9 mouse cellular contexts compared by ENCODE assay signal in the genomic region with DNA sequence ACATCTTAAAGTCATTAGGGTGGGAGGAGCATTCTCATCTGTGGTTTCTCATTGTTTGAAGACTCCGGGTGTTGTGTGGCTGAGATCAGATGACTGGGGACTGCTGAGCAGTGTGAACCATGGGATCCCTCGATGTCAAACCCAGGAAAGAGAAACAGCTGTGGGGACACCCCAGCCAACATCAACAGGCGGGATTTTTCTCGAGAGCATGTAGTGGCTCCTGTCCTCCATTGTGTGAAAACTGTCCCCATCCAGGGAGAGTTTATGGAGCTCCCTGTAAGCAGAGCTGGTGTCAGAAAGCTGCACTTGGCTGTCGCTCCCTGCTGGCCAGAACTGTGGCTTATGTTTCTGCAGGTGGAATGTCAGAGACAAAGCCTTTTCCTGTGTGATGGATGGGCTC.
DNase-seq lines count a peak whose midpoint lies in the region; ATAC-seq and TF ChIP-seq lines count a peak whose summit lies in the region.
"Had no signal": no experiment of that assay in that cellular context is flagged by ENCODE, and none has a peak within 500 bp of the region (broad histone marks: within the 10 kb centered on the region; RNA-seq: fewer than 3 reads in every experiment).

No protein-coding gene starts in this region.

- peak; percentile 40 for TF ChIP-seq RAD21 in CH12.LX (IDR thresholded peaks at IDR 0.05; ENCODE audit: low read depth, low read length)

- H3K4me2 ChIP-seq in hindbrain, embryonic 12.5 days (replicated peaks) = no peak overlapping the region
- peak overlapping the region; percentile 45; the same call in 1 of the 2 replicates for H3K4me2 ChIP-seq in CH12.LX (ENCODE audit: insufficient read depth, low read depth, poor library complexity, severe bottlenecking)
- H3K4me2 ChIP-seq in embryonic facial prominence, embryonic 11.5 days (ENCODE audit: low read depth, low read length) = no peak overlapping the region
- peak overlapping the region; percentile 16; the same call in 1 of the 2 replicates for H3K4me2 ChIP-seq in hindbrain, embryonic 14.5 days (replicated peaks)

- H3K27me3 ChIP-seq in hindbrain, embryonic 10.5 days (ENCODE audit: insufficient read depth, poor library complexity, severe bottlenecking) = peaks cover 54% of the 10 kb centered on the region
- H3K27me3 ChIP-seq in hindbrain, embryonic 12.5 days = peaks cover 18% of the 10 kb centered on the region
- no peaks in the 10 kb centered on the region for H3K27me3 ChIP-seq in CH12.LX (replicated peaks)
- H3K27me3 ChIP-seq in embryonic facial prominence, embryonic 11.5 days (ENCODE audit: control insufficient read depth, insufficient read depth, low read length) = no peaks in the 10 kb centered on the region
- H3K27me3 ChIP-seq in hindbrain, embryonic 14.5 days (ENCODE audit: control insufficient read depth, insufficient read depth, low read length) = peaks cover 11% of the 10 kb centered on the region

- no peak for ATAC-seq in hindbrain, embryonic 12.5 days (ENCODE audit: low FRiP score)
- ATAC-seq in embryonic facial prominence, embryonic 11.5 days (replicated peaks; ENCODE audit: insufficient number of reproducible peaks, low FRiP score, low TSS enrichment, low read depth) = no peak
- no peak for ATAC-seq in hindbrain, embryonic 14.5 days (ENCODE audit: low FRiP score)
- no peak for ATAC-seq in megakaryocyte, adult 5-6 weeks (ENCODE audit: poor library complexity, severe bottlenecking)

- H3K4me3 ChIP-seq in hindbrain, embryonic 10.5 days = no peak overlapping the region
- H3K4me3 ChIP-seq in hindbrain, embryonic 12.5 days = no peak overlapping the region
- no peak overlapping the region for H3K4me3 ChIP-seq in CH12.LX (replicated peaks in 1 of 3; ENCODE audit: low read depth in 2 of 3, low read length in 2 of 3, poor library complexity in 1 of 3)
- H3K4me3 ChIP-seq in embryonic facial prominence, embryonic 11.5 days (ENCODE audit: low read depth, low read length) = no peak overlapping the region
- H3K4me3 ChIP-seq in hindbrain, embryonic 14.5 days (replicated peaks; ENCODE audit: low read length) = no peak overlapping the region

- no peaks in the 10 kb centered on the region for H3K9me3 ChIP-seq in hindbrain, embryonic 10.5 days
- H3K9me3 ChIP-seq in hindbrain, embryonic 12.5 days (replicated peaks) = no peaks in the 10 kb centered on the region
- H3K9me3 ChIP-seq in CH12.LX (replicated peaks; ENCODE audit: low read length) = peaks cover 7% of the 10 kb centered on the region
- H3K9me3 ChIP-seq in embryonic facial prominence, embryonic 11.5 days (replicated peaks; ENCODE audit: control insufficient read depth, low read length) = no peaks in the 10 kb centered on the region
- no peaks in the 10 kb centered on the region for H3K9me3 ChIP-seq in hindbrain, embryonic 14.5 days (ENCODE audit: control insufficient read depth, low read length)

- no peak for TF ChIP-seq EP300 in CH12.LX (IDR thresholded peaks at IDR 0.05; ENCODE audit: low read length)

- peak overlapping the region; percentile 51; the same call in 1 of the 2 replicates for H3K27ac ChIP-seq in hindbrain, embryonic 10.5 days
- no peak overlapping the region for H3K27ac ChIP-seq in hindbrain, embryonic 12.5 days
- no peak overlapping the region for H3K27ac ChIP-seq in CH12.LX (ENCODE audit: insufficient read depth, low read depth)
- no peak overlapping the region for H3K27ac ChIP-seq in embryonic facial prominence, embryonic 11.5 days (replicated peaks; ENCODE audit: low read depth, low read length)
- no peak overlapping the region for H3K27ac ChIP-seq in hindbrain, embryonic 14.5 days

- H3K4me1 ChIP-seq in hindbrain, embryonic 10.5 days (replicated peaks) = peaks cover 39% of the 10 kb centered on the region
- peaks cover 29% of the 10 kb centered on the region for H3K4me1 ChIP-seq in hindbrain, embryonic 12.5 days
- peaks cover 3 to 22% of the 10 kb centered on the region in 2 experiments; a peak in 3 of 4 replicates for H3K4me1 ChIP-seq in CH12.LX (ENCODE audit: control insufficient read depth in 1 of 2, insufficient read depth in 2 of 2)
- H3K4me1 ChIP-seq in embryonic facial prominence, embryonic 11.5 days (ENCODE audit: control insufficient read depth, insufficient read depth, low read length) = peaks cover 9% of the 10 kb centered on the region; the same call in 1 of the 2 replicates
- peaks cover 30% of the 10 kb centered on the region for H3K4me1 ChIP-seq in hindbrain, embryonic 14.5 days (replicated peaks; ENCODE audit: control insufficient read depth, insufficient read depth, low read length)

- TF ChIP-seq POLR2A in CH12.LX (IDR thresholded peaks at IDR 0.05; ENCODE audit: low read depth, low read length) = no peak

- H3K36me3 ChIP-seq in hindbrain, embryonic 10.5 days = no peaks in the 10 kb centered on the region
- H3K36me3 ChIP-seq in hindbrain, embryonic 12.5 days = no peaks in the 10 kb centered on the region
- no peaks in the 10 kb centered on the region for H3K36me3 ChIP-seq in CH12.LX (replicated peaks in 1 of 2; ENCODE audit: control insufficient read depth in 1 of 2, insufficient read depth in 1 of 2, low read length in 1 of 2)
- H3K36me3 ChIP-seq in embryonic facial prominence, embryonic 11.5 days (replicated peaks; ENCODE audit: control insufficient read depth, insufficient read depth, low read depth, low read length) = no peaks in the 10 kb centered on the region
- no peaks in the 10 kb centered on the region for H3K36me3 ChIP-seq in hindbrain, embryonic 14.5 days (replicated peaks; ENCODE audit: control insufficient read depth, insufficient read depth)

- WGBS in hindbrain, embryonic 10.5 days = 7% methylated on average over 5 of the region's 5 CpGs
- WGBS in hindbrain, embryonic 12.5 days = 2% methylated on average over 5 of the region's 5 CpGs
- 2% methylated on average over 5 of the region's 5 CpGs for WGBS in embryonic facial prominence, embryonic 11.5 days
- 9% methylated on average over 5 of the region's 5 CpGs for WGBS in hindbrain, embryonic 14.5 days

- peak; percentile 27 for DNase-seq in hindbrain, embryonic 10.5 days (ENCODE audit: low spot score)
- no peak for DNase-seq in CH12.LX (ENCODE audit: extremely low read depth)
- peak; percentile 62 for DNase-seq in embryonic facial prominence, embryonic 11.5 days (ENCODE audit: low spot score)
- DNase-seq in hindbrain, embryonic 14.5 days (ENCODE audit: low spot score) = no peak
- no peak for DNase-seq in ovary, adult 18-20 months (ENCODE audit: low spot score)
- no peak for DNase-seq in ovary, postnatal 10 days (ENCODE audit: low spot score)
- DNase-seq: right cerebral cortex, postnatal 4 days had no signal

- no peaks in the 10 kb centered on the region for H3K79me2 ChIP-seq in CH12.LX (replicated peaks; ENCODE audit: control insufficient read depth, extremely low read depth, insufficient read depth, poor library complexity, severe bottlenecking)

- TF ChIP-seq CTCF in CH12.LX (conservative IDR thresholded peaks at IDR 0.05 in 1 of 2, IDR thresholded peaks at IDR 0.05 in 1 of 2; ENCODE audit: low read depth in 2 of 2, low read length in 2 of 2) = peak in 1 of 2 experiments; percentile 46; a peak in 2 of 4 replicates

- dilution Hi-C loops in CH12.LX (cut with MboI; ENCODE audit: extremely low pct_ligation_motif_present, extremely low pct_unique_long_range_greater_than_20kb, low sequenced_read_pairs) = no loop called here

- in situ Hi-C loops in CH12.LX (cut with MboI; ENCODE audit: low pct_ligation_motif_present, low pct_unique_long_range_greater_than_20kb, low sequenced_read_pairs) = loop anchor here (10.0 kb wide), 1 partner anchor 297 kb away; no protein-coding TSS in a partner anchor

- no peak overlapping the region for H3K9ac ChIP-seq in hindbrain, embryonic 12.5 days
- no peak overlapping the region for H3K9ac ChIP-seq in CH12.LX (ENCODE audit: insufficient read depth, low read depth)
- no peak overlapping the region for H3K9ac ChIP-seq in embryonic facial prominence, embryonic 11.5 days (replicated peaks; ENCODE audit: low read length)
- H3K9ac ChIP-seq in hindbrain, embryonic 14.5 days = no peak overlapping the region

TF ChIP-seq in CH12.LX, 34 proteins besides CTCF, POLR2A, EP300 and RAD21:
- TF ChIP-seq CHD2 (IDR thresholded peaks at IDR 0.05; ENCODE audit: low read length) (no peak), SIN3A (IDR thresholded peaks at IDR 0.05; ENCODE audit: low read length) (no peak), MEF2A (IDR thresholded peaks at IDR 0.05; ENCODE audit: borderline replicate concordance, low read depth, low read length) (no peak), SMC3 (IDR thresholded peaks at IDR 0.05; ENCODE audit: low read depth, low read length) (peak; percentile 52), NELFE (IDR thresholded peaks at IDR 0.05; ENCODE audit: low read depth, low read length) (no peak), JUN (IDR thresholded peaks at IDR 0.05; ENCODE audit: insufficient read depth, low read depth, low read length) (no peak), MAFK (IDR thresholded peaks at IDR 0.05; ENCODE audit: insufficient replicate concordance, low read length) (no peak)

Comparison
In these comparisons a context has a peak if more than half of its experiments do, and no peak if none do; other contexts are left out.
1. DNase-seq: peak in hindbrain, embryonic 10.5 days (single experiment) and embryonic facial prominence, embryonic 11.5 days (single experiment); none in CH12.LX (single experiment), hindbrain, embryonic 14.5 days (single experiment), ovary, adult 18-20 months (single experiment) and ovary, postnatal 10 days (single experiment).
2. H3K4me2 ChIP-seq: peak in CH12.LX (single experiment) and hindbrain, embryonic 14.5 days (single experiment); none in hindbrain, embryonic 12.5 days (single experiment) and embryonic facial prominence, embryonic 11.5 days (single experiment).